Mouse (Mus musculus) intestine, postnatal 0 days (tissue): ENCODE measurements around the gene Prss36. TPM values are rescaled to one million over a fixed set of nuclear protein-coding genes. Genes with fewer than 3 reads are reported as not detected.

Experiments
- ATAC-seq: fragments of 200-750 bp; cut with Nextera tagmentation; 2 replicates; pipeline ENCODE4 v1.8.0; 2017; ENCODE audit warnings: mild to moderate bottlenecking, moderate TSS enrichment, moderate library complexity
- H3K27ac ChIP-seq: fragments of 300-500 bp; sonication (generic); 2 replicates; pipeline ENCODE4 v1.5.1; 2014; ENCODE audit warnings: mild to moderate bottlenecking, low read depth, low read length, moderate library complexity
- H3K27me3 ChIP-seq: fragments of 300-500 bp; sonication (generic); replicated peaks from 2 replicates; pipeline ENCODE4 v1.6.1; 2014; ENCODE audit warnings: low read length, mixed read lengths; ENCODE audit not compliant: control insufficient read depth, insufficient read depth
- H3K36me3 ChIP-seq: fragments of 300-500 bp; sonication (generic); 2 replicates; pipeline ENCODE4 v1.6.1; 2014; ENCODE audit warnings: mild to moderate bottlenecking, moderate library complexity; ENCODE audit not compliant: control insufficient read depth, insufficient read depth
- H3K4me1 ChIP-seq: fragments of 300-500 bp; sonication (generic); replicated peaks from 2 replicates; pipeline ENCODE4 v1.6.1; 2014; ENCODE audit warnings: antibody characterized with exemption, low read length, mixed read lengths; ENCODE audit not compliant: control insufficient read depth, insufficient read depth
- H3K4me2 ChIP-seq: fragments of 300-500 bp; sonication (generic); replicated peaks from 2 replicates; pipeline ENCODE4 v1.6.1; 2014; ENCODE audit warnings: low read depth, mild to moderate bottlenecking, moderate library complexity
- H3K4me3 ChIP-seq: fragments of 300-500 bp; sonication (generic); 2 replicates; pipeline ENCODE4 v1.5.1; 2014; ENCODE audit warnings: low read depth, low read length
- H3K9ac ChIP-seq: fragments of 300-500 bp; sonication (generic); 2 replicates; pipeline ENCODE4 v1.6.1; 2014; ENCODE audit warnings: mild to moderate bottlenecking, low read depth, low read length
- H3K9me3 ChIP-seq: fragments of 300-500 bp; sonication (generic); 2 replicates; pipeline ENCODE4 v1.6.1; 2016; ENCODE audit warnings: mixed run types; ENCODE audit not compliant: control insufficient read depth
- CTCF ChIP-seq: sonication (generic); IDR thresholded peaks from 2 replicates; pipeline ENCODE4 v1.5.1; 2016; ENCODE audit warnings: low read depth, mild to moderate bottlenecking, control low read depth, antibody characterized with exemption, moderate library complexity
- WGBS: fragments of 180-500 bp; shearing (Covaris S2); extraction: QIAGEN DNeasy Blood & Tissue Kit; methylation state at CpG from one replicate; pipeline ENCODE4 v1.1.7; 2014; 5-methylcytosine and 5-hydroxymethylcytosine counted together
- polyA plus RNA-seq: library from polyadenylated mRNA; unstranded; fragments of >200 nt; fragmentation: Nextera tagmentation; extraction: Ambion mirVana; gene quantifications from 2 replicates; pipeline ENCODE4 v1.2.1, GENCODE M21; 2015

Gene Prss36
- polyA plus RNA-seq, 1 experiment from 2014 or later, result 6.3 TPM

DNA sequence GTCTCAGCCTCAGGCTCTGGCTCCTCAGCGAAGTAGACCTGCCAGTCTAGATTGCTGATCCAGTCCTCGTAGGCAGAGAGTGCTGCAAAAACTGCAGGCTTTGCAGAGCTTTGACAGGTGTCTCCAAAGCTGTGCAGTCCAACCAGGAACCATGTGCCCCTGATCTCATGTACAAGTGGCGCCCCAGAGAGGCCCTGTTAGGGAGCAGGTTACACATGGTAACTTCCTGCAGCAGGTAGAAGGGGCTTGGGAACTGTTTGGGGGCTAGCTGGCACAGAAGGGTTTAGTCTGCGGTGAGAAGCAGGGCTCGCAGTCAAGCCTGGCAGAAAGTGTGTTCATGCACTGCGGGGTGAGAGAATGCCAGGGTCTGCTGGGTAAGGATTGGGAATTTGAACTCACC lies 60.0 kb downstream of the Prss36 start:
- no peak for ATAC-seq
- H3K4me1 ChIP-seq, result peaks cover 7% of the 10 kb centered on the region; the same call in 1 of the 2 replicates
- H3K4me2 ChIP-seq, result no peak overlapping the region
- no peak overlapping the region for H3K4me3 ChIP-seq
- H3K36me3 ChIP-seq, result peaks cover 76% of the 10 kb centered on the region
- H3K27ac ChIP-seq, result no peak overlapping the region
- 75% methylated on average over 6 of the region's 6 CpGs for WGBS
- no peak for TF ChIP-seq CTCF
- no peak overlapping the region for H3K9ac ChIP-seq
- H3K9me3 ChIP-seq, result no peaks in the 10 kb centered on the region
- H3K27me3 ChIP-seq, result no peaks in the 10 kb centered on the region

DNA sequence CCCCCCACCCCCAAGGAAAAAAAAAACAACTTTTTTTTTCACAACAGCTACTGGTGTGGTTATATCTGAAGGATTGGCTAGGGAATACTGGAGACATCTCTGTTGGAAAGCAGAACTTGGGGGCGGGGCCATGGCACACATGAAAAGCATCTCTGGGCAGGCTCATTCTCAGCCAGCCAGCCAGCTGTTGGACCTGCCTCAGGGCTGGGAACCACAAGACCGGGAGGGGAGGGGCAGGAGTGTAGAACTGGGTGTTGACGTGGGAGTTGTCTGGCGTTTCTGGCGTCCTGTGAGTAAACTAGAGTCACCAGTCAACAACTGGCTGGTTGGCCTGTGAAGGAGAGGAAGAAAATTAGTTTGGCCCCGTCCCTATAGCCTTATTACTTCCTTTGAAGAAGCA lies 60.6 kb downstream of the Prss36 start:
- no peaks in the 10 kb centered on the region for H3K9me3 ChIP-seq
- no peak overlapping the region for H3K4me2 ChIP-seq
- H3K27ac ChIP-seq, result no peak overlapping the region
- WGBS, result 42% methylated on average over 6 of the region's 6 CpGs
- no peak overlapping the region for H3K4me3 ChIP-seq
- H3K4me1 ChIP-seq, result peaks cover 7% of the 10 kb centered on the region; the same call in 1 of the 2 replicates
- ATAC-seq, result no peak
- no peak overlapping the region for H3K9ac ChIP-seq
- no peaks in the 10 kb centered on the region for H3K27me3 ChIP-seq
- peaks cover 78% of the 10 kb centered on the region for H3K36me3 ChIP-seq
- TF ChIP-seq CTCF, result no peak

Other genes with a start within 250 kb of the Prss36 start
- gene Bcl7c, start 237.8 kb downstream of the Prss36 start, polyA plus RNA-seq, result 26.6 and 27.7 TPM in 2 replicates
- 4.1 TPM in 2 replicates for gene Ctf1, start 234.0 kb downstream of the Prss36 start, polyA plus RNA-seq
- not detected in 2 replicates for gene Ctf2, start 214.6 kb downstream of the Prss36 start, polyA plus RNA-seq
- gene Fbxl19, start 202.2 kb downstream of the Prss36 start, polyA plus RNA-seq, result 2.1 and 2.2 TPM in 2 replicates
- 18.7 and 21.8 TPM in 2 replicates for gene Orai3, start 176.9 kb downstream of the Prss36 start, polyA plus RNA-seq
- gene Setd1a, start 170.1 kb downstream of the Prss36 start, polyA plus RNA-seq, result 9.7 and 9.9 TPM in 2 replicates
- gene Gm49388, start 161.1 kb downstream of the Prss36 start, polyA plus RNA-seq, result not detected in 2 replicates
- 35.2 and 37.3 TPM in 2 replicates for gene Hsd3b7, start 146.1 kb downstream of the Prss36 start, polyA plus RNA-seq
- 38.9 and 46.6 TPM in 2 replicates for gene Stx4a, start 122.4 kb downstream of the Prss36 start, polyA plus RNA-seq
- 0.74 and 1.1 TPM in 2 replicates for gene Stx1b, start 122.2 kb downstream of the Prss36 start, polyA plus RNA-seq
- gene Zfp646, start 70.5 kb downstream of the Prss36 start, polyA plus RNA-seq, result 4.5 and 5.4 TPM in 2 replicates
- 5.4 and 6.1 TPM in 2 replicates for gene Zfp668, start 69.9 kb downstream of the Prss36 start, polyA plus RNA-seq
- 2.4 and 2.9 TPM in 2 replicates for gene Prss53, start 55.8 kb downstream of the Prss36 start, polyA plus RNA-seq
- not detected in 2 replicates for gene Gm21974, start 51.3 kb downstream of the Prss36 start, polyA plus RNA-seq
- 194 and 219 TPM in 2 replicates for gene Vkorc1, start 51.1 kb downstream of the Prss36 start, polyA plus RNA-seq
- gene Bckdk, start 42.6 kb downstream of the Prss36 start, polyA plus RNA-seq, result 94.0 and 94.2 TPM in 2 replicates
- 17.4 and 18.0 TPM in 2 replicates for gene Kat8, start 34.2 kb downstream of the Prss36 start, polyA plus RNA-seq
- 63.0 and 64.4 TPM in 2 replicates for gene Prss8, start 16.6 kb downstream of the Prss36 start, polyA plus RNA-seq
- 120 and 132 TPM in 2 replicates for gene Fus, start 20.7 kb upstream of the Prss36 start, polyA plus RNA-seq
- gene Pycard, start 47.1 kb upstream of the Prss36 start, polyA plus RNA-seq, result 537 and 545 TPM in 2 replicates
- 0.29 and 0.47 TPM in 2 replicates for gene Trim72, start 57.2 kb upstream of the Prss36 start, polyA plus RNA-seq
- 0.70 and 0.88 TPM in 2 replicates for gene Itgam, start 115.9 kb upstream of the Prss36 start, polyA plus RNA-seq
- not detected in 2 replicates for gene Gm49368, start 116.0 kb upstream of the Prss36 start, polyA plus RNA-seq
- 1.6 TPM in 2 replicates for gene Itgax, start 182.8 kb upstream of the Prss36 start, polyA plus RNA-seq
- gene Itgad, start 207.7 kb upstream of the Prss36 start, polyA plus RNA-seq, result not detected in 2 replicates